Mouse (Mus musculus) erythroblast, embryonic 14.5 days (primary cell): ENCODE data around the gene Sf3b5.

ENCODE experiments used
- GATA1 ChIP-seq: IDR thresholded peaks from 2 replicates; pipeline ENCODE4 v1.6.1; 2012; ENCODE audit warnings: low read length, inconsistent platforms, mixed read lengths
- TAL1 ChIP-seq: IDR thresholded peaks from 3 replicates; pipeline ENCODE4 v1.6.1; 2012; ENCODE audit warnings: low read length, inconsistent platforms, mixed read lengths

DNA sequence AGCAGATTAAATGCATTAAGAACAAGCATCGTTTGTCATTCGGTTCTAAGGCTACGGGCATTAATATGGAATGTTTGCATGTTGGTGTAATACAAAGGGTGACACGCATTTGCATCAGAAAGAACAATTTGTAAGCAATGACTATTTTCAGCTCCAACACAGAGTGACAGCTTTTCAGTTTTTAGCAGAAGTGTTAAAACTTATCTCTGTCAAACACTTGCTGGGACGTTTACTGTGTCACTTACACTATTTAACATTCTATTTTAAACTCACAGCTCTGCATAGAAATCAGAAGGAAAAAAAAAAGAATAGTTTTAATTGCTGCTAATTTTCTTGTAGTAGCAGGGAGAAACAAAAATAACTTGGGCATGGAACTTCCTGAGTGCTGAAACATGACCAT is 18.7 kb upstream of the Sf3b5 start:
- no peak for TF ChIP-seq GATA1
- no peak for TF ChIP-seq TAL1
